Mouse (Mus musculus) large intestine, adult 2 months (tissue): ENCODE results near the gene Gm44503. TPM values are rescaled to one million over a fixed set of nuclear protein-coding genes. Genes with fewer than 3 reads are reported as not detected.

Source experiments
- DNase-seq: peaks from one replicate; pipeline ENCODE4 v3.0.0-alpha.2; 2012; ENCODE audit warnings: low read depth, low spot score
- WGBS: fragments of 180-500 bp; shearing (Covaris S2); methylation state at CpG from one replicate; pipeline ENCODE4 v1.1.7; 2018; 5-methylcytosine and 5-hydroxymethylcytosine counted together
- polyA plus RNA-seq: library from polyadenylated mRNA; depleted of rRNA; stranded (reverse); fragments of >200 nt; gene quantifications from 2 replicates; pipeline ENCODE4 v1.2.3, GENCODE M21; 2012

Gm44503 gene
- polyA plus RNA-seq, 1 experiment, result not detected

- no peak for DNase-seq
- WGBS, result 69% methylated on average over 7 of the region's 7 CpGs
These were observed 11.2 kb downstream of the Gm44503 start for GRCm38 (mm10) chr9:72969874-72970273.

- DNase-seq, result no peak
- 84% methylated on average over 5 of the region's 5 CpGs for WGBS
These were observed 13.8 kb downstream of the Gm44503 start for GRCm38 (mm10) chr9:72972435-72972834.

GRCm38 (mm10) chr9:72972984-72973383 lies 14.3 kb downstream of the Gm44503 start:
- no peak for DNase-seq

GRCm38 (mm10) chr9:72974734-72975133 lies 16.1 kb downstream of the Gm44503 start:
- no peak for DNase-seq
- WGBS, result 94% methylated on average over 5 of the region's 5 CpGs

GRCm38 (mm10) chr9:72975242-72975641 lies 16.6 kb downstream of the Gm44503 start:
- WGBS, result 90% methylated on average over 1 of the region's 1 CpGs
- DNase-seq, result no peak

- DNase-seq, result no peak
- 66% methylated on average over 2 of the region's 2 CpGs for WGBS
These were observed 24.4 kb downstream of the Gm44503 start for GRCm38 (mm10) chr9:72983066-72983465.

GRCm38 (mm10) chr9:72985250-72986220 lies 26.9 kb downstream of the Gm44503 start, which contains the start of the genes Ccpg1os and Ccpg1:
TSS of gene Ccpg1os (minus strand) at chr9:72985382.
TSS of gene Ccpg1 (plus strand) at chr9:72985429.
- WGBS, result under 1% methylated on average over 88 of the region's 88 CpGs
- peak; percentile 89 for DNase-seq

GRCm38 (mm10) chr9:72987703-72988102 lies 29.1 kb downstream of the Gm44503 start:
- no peak for DNase-seq
- 60% methylated on average over 3 of the region's 3 CpGs for WGBS

GRCm38 (mm10) chr9:72988706-72989105 lies 30.1 kb downstream of the Gm44503 start:
- no peak for DNase-seq
- 88% methylated on average over 5 of the region's 5 CpGs for WGBS

GRCm38 (mm10) chr9:72991420-72991819 lies 32.8 kb downstream of the Gm44503 start:
- 92% methylated on average over 2 of the region's 2 CpGs for WGBS
- no peak for DNase-seq

- WGBS, result 87% methylated on average over 5 of the region's 5 CpGs
These were observed 33.9 kb downstream of the Gm44503 start for GRCm38 (mm10) chr9:72992576-72992975.

GRCm38 (mm10) chr9:72996167-72996566 lies 37.5 kb downstream of the Gm44503 start:
- no peak for DNase-seq

More at GRCm38 (mm10) chr9:72992576-72992975, 33.9 kb downstream of the Gm44503 start:
- DNase-seq, result no peak

GRCm38 (mm10) chr9:72996806-72997205 lies 38.2 kb downstream of the Gm44503 start:
- DNase-seq, result no peak
- 82% methylated on average over 7 of the region's 7 CpGs for WGBS

- WGBS, result 61% methylated on average over 2 of the region's 2 CpGs
- no peak for DNase-seq
These were observed 41.8 kb downstream of the Gm44503 start for GRCm38 (mm10) chr9:73000487-73000886.

GRCm38 (mm10) chr9:73001314-73002011 lies 42.8 kb downstream of the Gm44503 start:
- no peak for DNase-seq
- 88% methylated on average over 13 of the region's 13 CpGs for WGBS

- DNase-seq, result no peak
- 56% methylated on average over 3 of the region's 3 CpGs for WGBS
These were observed 43.5 kb downstream of the Gm44503 start for GRCm38 (mm10) chr9:73002177-73002576.

GRCm38 (mm10) chr9:73004076-73004475 lies 45.4 kb downstream of the Gm44503 start:
- DNase-seq, result no peak
- 89% methylated on average over 8 of the region's 8 CpGs for WGBS

GRCm38 (mm10) chr9:73005106-73005505 lies 46.5 kb downstream of the Gm44503 start:
- 80% methylated on average over 6 of the region's 6 CpGs for WGBS
- no peak for DNase-seq

GRCm38 (mm10) chr9:73006175-73006574 lies 47.5 kb downstream of the Gm44503 start:
- WGBS, result 94% methylated on average over 3 of the region's 3 CpGs
- DNase-seq, result no peak

- no peak for DNase-seq
- 55% methylated on average over 3 of the region's 3 CpGs for WGBS
These were observed 49.7 kb downstream of the Gm44503 start for GRCm38 (mm10) chr9:73008384-73008783.

GRCm38 (mm10) chr9:73012629-73013028 lies 54.0 kb downstream of the Gm44503 start:
- 93% methylated on average over 4 of the region's 4 CpGs for WGBS
- no peak for DNase-seq
